Mouse (Mus musculus) G1E (cell line): ENCODE measurements around the gene Ssbp3. TPM values are rescaled to one million over a fixed set of nuclear protein-coding genes. Genes with fewer than 3 reads are reported as not detected.

Source experiments
- ATAC-seq: 2 replicates; pipeline ENCODE4 v1.8.0; 2016; ENCODE audit warnings: mild to moderate bottlenecking; ENCODE audit not compliant: insufficient number of reproducible peaks, poor library complexity, low FRiP score, severe bottlenecking; ENCODE audit errors: extremely low read depth
- DNase-seq: peaks from one replicate; pipeline ENCODE4 v3.0.0; 2012; ENCODE audit warnings: low spot score
- H3K27me3 ChIP-seq: 2 replicates; pipeline ENCODE4 v1.6.1; 2012; ENCODE audit warnings: mild to moderate bottlenecking, low read length, inconsistent platforms; ENCODE audit not compliant: insufficient read depth
- H3K36me3 ChIP-seq: replicated peaks from 2 replicates; pipeline ENCODE3; 2012; ENCODE audit warnings: mild to moderate bottlenecking, inconsistent platforms
- H3K4me1 ChIP-seq: 2 replicates; pipeline ENCODE4 v1.6.1; 2012; ENCODE audit warnings: low read depth, low read length, inconsistent platforms, mixed read lengths; ENCODE audit not compliant: insufficient read depth
- H3K4me3 ChIP-seq: 2 replicates; pipeline ENCODE4 v1.5.1; 2012; ENCODE audit warnings: low read depth, mild to moderate bottlenecking, inconsistent platforms, low read length, moderate library complexity, mixed read lengths
- H3K9me3 ChIP-seq: replicated peaks from 2 replicates; pipeline ENCODE4 v1.6.1; 2012; ENCODE audit warnings: inconsistent platforms
- CTCF ChIP-seq: IDR thresholded peaks from 2 replicates; pipeline ENCODE4 v1.5.1; 2012; ENCODE audit warnings: low read depth, low read length, inconsistent platforms, mixed read lengths
- GATA1 ChIP-seq: IDR thresholded peaks from 2 replicates; pipeline ENCODE4 v1.6.1; 2012; ENCODE audit warnings: borderline replicate concordance, low read length, inconsistent platforms, mixed read lengths
- GATA2 ChIP-seq: IDR thresholded peaks from 2 replicates; pipeline ENCODE4 v1.6.1; 2012; ENCODE audit warnings: low read depth, low read length, inconsistent platforms, borderline replicate concordance
- POLR2AphosphoS5 ChIP-seq: IDR thresholded peaks from 2 replicates; pipeline ENCODE4 v1.6.1; 2012; ENCODE audit warnings: low read depth, low read length, inconsistent platforms; ENCODE audit not compliant: insufficient replicate concordance
- TAL1 ChIP-seq: conservative IDR thresholded peaks from 2 replicates; pipeline ENCODE4 v1.6.1; 2012; ENCODE audit warnings: low read depth, low read length, inconsistent platforms, mixed read lengths
- polyA plus RNA-seq: library from polyadenylated mRNA; stranded (reverse); fragments of >175 nt; gene quantifications from 2 replicates; pipeline ENCODE4 v1.2.3, GENCODE M21; 2012
- total RNA-seq, 2 experiments: library from RNA; stranded (forward) in 1 of 2; stranded (reverse) in 1 of 2; fragments of 200-1000 nt in 1 of 2; fragments of >200 nt in 1 of 2; fragmentation: Nextera tagmentation in 1 of 2; gene quantifications; 2 replicates each; pipeline ENCODE4 v1.2.3; 2014 to 2017

The Ssbp3 gene
- total and polyA plus RNA-seq, 3 experiments, result 46.6 to 685 (median 232) TPM

GRCm38 (mm10) chr4:107091696-107092095 lies 181.2 kb downstream of the Ssbp3 start:
- Histone ChIP-seq H3K4me3 (no peak overlapping the region), H3K9me3 (no peaks in the 10 kb centered on the region), H3K27me3 (peaks cover 59% of the 10 kb centered on the region), H3K36me3 (no peaks in the 10 kb centered on the region), H3K4me1 (no peaks in the 10 kb centered on the region)
- TF ChIP-seq CTCF (no peak), POLR2AphosphoS5 (no peak), TAL1 (no peak), GATA1 (no peak), GATA2 (no peak)
- DNase-seq, result no peak
- ATAC-seq, result no peak

- H3K4me1 ChIP-seq, result no peaks in the 10 kb centered on the region
- H3K4me3 ChIP-seq, result no peak overlapping the region
- DNase-seq (no peak), ATAC-seq (no peak)
- H3K36me3 ChIP-seq, result no peaks in the 10 kb centered on the region
- TF ChIP-seq TAL1 (no peak), POLR2AphosphoS5 (no peak), GATA2 (no peak), GATA1 (no peak), CTCF (no peak)
- peaks cover 55% of the 10 kb centered on the region for H3K27me3 ChIP-seq
- no peaks in the 10 kb centered on the region for H3K9me3 ChIP-seq
These were observed 184.1 kb downstream of the Ssbp3 start for GRCm38 (mm10) chr4:107094484-107095187.

- Histone ChIP-seq H3K4me3 (no peak overlapping the region), H3K9me3 (no peaks in the 10 kb centered on the region), H3K27me3 (peaks cover 55% of the 10 kb centered on the region), H3K4me1 (no peaks in the 10 kb centered on the region), H3K36me3 (no peaks in the 10 kb centered on the region)
- no peak for ATAC-seq
- DNase-seq, result no peak
- no peak for TF ChIP-seq TAL1
- TF ChIP-seq GATA1, result no peak
- TF ChIP-seq GATA2, result no peak
- no peak for TF ChIP-seq CTCF
- TF ChIP-seq POLR2AphosphoS5, result no peak
These were observed 185.5 kb downstream of the Ssbp3 start for GRCm38 (mm10) chr4:107096043-107096442.

GRCm38 (mm10) chr4:107096841-107097373 lies 186.4 kb downstream of the Ssbp3 start, which contains the start of gene Cdcp2:
Gene Cdcp2 (plus strand): TSS chr4:107096891.
- no peaks in the 10 kb centered on the region for H3K36me3 ChIP-seq
- H3K4me1 ChIP-seq, result no peaks in the 10 kb centered on the region
- TF ChIP-seq POLR2AphosphoS5 (no peak), GATA1 (no peak), GATA2 (no peak), CTCF (no peak), TAL1 (no peak)
- no peaks in the 10 kb centered on the region for H3K9me3 ChIP-seq
- no peak within 1 kb of the TSS for H3K4me3 ChIP-seq
- peaks cover 46% of the 10 kb centered on the region for H3K27me3 ChIP-seq
- DNase-seq (no peak), ATAC-seq (no peak)

- TF ChIP-seq POLR2AphosphoS5 (no peak), GATA2 (no peak), GATA1 (no peak), TAL1 (no peak), CTCF (no peak)
These were observed 187.4 kb downstream of the Ssbp3 start for GRCm38 (mm10) chr4:107097871-107098270.

GRCm38 (mm10) chr4:107098375-107098774 lies 187.9 kb downstream of the Ssbp3 start:
- Histone ChIP-seq H3K36me3 (no peaks in the 10 kb centered on the region), H3K4me1 (no peaks in the 10 kb centered on the region), H3K27me3 (peaks cover 51% of the 10 kb centered on the region), H3K4me3 (no peak overlapping the region), H3K9me3 (no peaks in the 10 kb centered on the region)
- TF ChIP-seq GATA2 (no peak), CTCF (no peak), GATA1 (no peak), TAL1 (no peak), POLR2AphosphoS5 (no peak)
- no peak for ATAC-seq
- DNase-seq, result no peak

More at GRCm38 (mm10) chr4:107097871-107098270, 187.4 kb downstream of the Ssbp3 start:
- ATAC-seq (no peak), DNase-seq (no peak)
- no peaks in the 10 kb centered on the region for H3K9me3 ChIP-seq
- H3K27me3 ChIP-seq, result peaks cover 49% of the 10 kb centered on the region
- no peaks in the 10 kb centered on the region for H3K36me3 ChIP-seq
- H3K4me3 ChIP-seq, result no peak overlapping the region
- no peaks in the 10 kb centered on the region for H3K4me1 ChIP-seq
